Mouse (Mus musculus) hindlimb bud, embryonic 11.5 days (tissue): ENCODE results near the gene Defb26.
A peak's percentile ranks its signal among the peaks of the same experiment; 100 is the strongest.

Source experiments
- DNase-seq: peaks from one replicate; pipeline ENCODE4 v3.0.0-alpha.2; 2012; ENCODE audit warnings: low read depth, low spot score; ENCODE audit errors: extremely low spot score

The Defb26 gene

GRCm38 (mm10) chr2:152470973-152471372 is 40.5 kb downstream of the Defb26 start:
- peak; percentile 18 for DNase-seq

- no peak for DNase-seq
Measured at GRCm38 (mm10) chr2:152464570-152465150, 46.8 kb downstream of the Defb26 start, which contains the start of gene Defb23. Gene Defb23, minus strand, starts transcription at chr2:152464620.

GRCm38 (mm10) chr2:152459241-152459640 is 52.3 kb downstream of the Defb26 start:
- no peak for DNase-seq
